Mouse (Mus musculus): Measurements from ENCODE around the gene Rbm18. TPM values are rescaled to one million over a fixed set of nuclear protein-coding genes. Genes with fewer than 3 reads are reported as not detected.
A peak's percentile ranks its signal among the peaks of the same experiment; 100 is the strongest.

The Rbm18 gene
- polyA plus RNA-seq, 1 experiment from 2014 or later = 78.7 TPM

GRCm38 (mm10) chr2:36090853-36091741, 45.5 kb downstream of the Rbm18 start:
- peak overlapping the region; percentile 38 for H3K4me3 ChIP-seq (ENCODE audit: low read depth, low read length)
- H3K27ac ChIP-seq (ENCODE audit: low read length) = no peak overlapping the region
- no peaks in the 10 kb centered on the region for H3K4me1 ChIP-seq (ENCODE audit: control insufficient read depth, insufficient read depth, low read length)
- peak; percentile 84 for ATAC-seq (ENCODE audit: insufficient number of reproducible peaks, insufficient read depth, low FRiP score, low read depth)
- no peak overlapping the region for H3K9ac ChIP-seq (replicated peaks; ENCODE audit: low read depth, low read length)
- 2% methylated on average over 70 of the region's 70 CpGs for WGBS
- no peaks in the 10 kb centered on the region for H3K36me3 ChIP-seq (ENCODE audit: control insufficient read depth, insufficient read depth, low read length)
- H3K9me3 ChIP-seq (ENCODE audit: control insufficient read depth, low read depth, low read length) = no peaks in the 10 kb centered on the region
- H3K4me2 ChIP-seq (replicated peaks; ENCODE audit: low read depth, low read length) = peak overlapping the region; percentile 76
- H3K27me3 ChIP-seq (ENCODE audit: control insufficient read depth, insufficient read depth, low read length) = peaks cover 66% of the 10 kb centered on the region

GRCm38 (mm10) chr2:36089190-36089589, 47.4 kb downstream of the Rbm18 start:
- ATAC-seq (ENCODE audit: insufficient number of reproducible peaks, insufficient read depth, low FRiP score, low read depth) = no peak
- 51% methylated on average over 3 of the region's 3 CpGs for WGBS

GRCm38 (mm10) chr2:36085041-36085440, 51.5 kb downstream of the Rbm18 start:
- H3K9me3 ChIP-seq (ENCODE audit: control insufficient read depth, low read depth, low read length) = no peaks in the 10 kb centered on the region
- WGBS = 92% methylated on average over 1 of the region's 1 CpGs

More at GRCm38 (mm10) chr2:36089190-36089589, 47.4 kb downstream of the Rbm18 start:
- Histone ChIP-seq H3K27me3 (ENCODE audit: control insufficient read depth, insufficient read depth, low read length) (peaks cover 47% of the 10 kb centered on the region), H3K4me1 (ENCODE audit: control insufficient read depth, insufficient read depth, low read length) (no peaks in the 10 kb centered on the region), H3K4me3 (ENCODE audit: low read depth, low read length) (no peak overlapping the region), H3K9ac (replicated peaks; ENCODE audit: low read depth, low read length) (no peak overlapping the region), H3K9me3 (ENCODE audit: control insufficient read depth, low read depth, low read length) (no peaks in the 10 kb centered on the region), H3K36me3 (ENCODE audit: control insufficient read depth, insufficient read depth, low read length) (no peaks in the 10 kb centered on the region), H3K27ac (ENCODE audit: low read length) (no peak overlapping the region), H3K4me2 (replicated peaks; ENCODE audit: low read depth, low read length) (no peak overlapping the region)

GRCm38 (mm10) chr2:36082802-36083580, 53.6 kb downstream of the Rbm18 start:
- Histone ChIP-seq H3K9me3 (ENCODE audit: control insufficient read depth, low read depth, low read length) (no peaks in the 10 kb centered on the region), H3K4me2 (replicated peaks; ENCODE audit: low read depth, low read length) (no peak overlapping the region), H3K27me3 (ENCODE audit: control insufficient read depth, insufficient read depth, low read length) (peaks cover 8% of the 10 kb centered on the region), H3K27ac (ENCODE audit: low read length) (no peak overlapping the region), H3K4me1 (ENCODE audit: control insufficient read depth, insufficient read depth, low read length) (peaks cover 7% of the 10 kb centered on the region; the same call in 1 of the 2 replicates), H3K4me3 (ENCODE audit: low read depth, low read length) (no peak overlapping the region), H3K9ac (replicated peaks; ENCODE audit: low read depth, low read length) (no peak overlapping the region), H3K36me3 (ENCODE audit: control insufficient read depth, insufficient read depth, low read length) (no peaks in the 10 kb centered on the region)
- WGBS = 85% methylated on average over 9 of the region's 9 CpGs
- no peak for ATAC-seq (ENCODE audit: insufficient number of reproducible peaks, insufficient read depth, low FRiP score, low read depth)

More at GRCm38 (mm10) chr2:36085041-36085440, 51.5 kb downstream of the Rbm18 start:
- ATAC-seq (ENCODE audit: insufficient number of reproducible peaks, insufficient read depth, low FRiP score, low read depth) = no peak
- Histone ChIP-seq H3K4me1 (ENCODE audit: control insufficient read depth, insufficient read depth, low read length) (peaks cover 7% of the 10 kb centered on the region; the same call in 1 of the 2 replicates), H3K4me2 (replicated peaks; ENCODE audit: low read depth, low read length) (no peak overlapping the region), H3K27ac (ENCODE audit: low read length) (no peak overlapping the region), H3K36me3 (ENCODE audit: control insufficient read depth, insufficient read depth, low read length) (no peaks in the 10 kb centered on the region), H3K4me3 (ENCODE audit: low read depth, low read length) (no peak overlapping the region), H3K27me3 (ENCODE audit: control insufficient read depth, insufficient read depth, low read length) (peaks cover 18% of the 10 kb centered on the region), H3K9ac (replicated peaks; ENCODE audit: low read depth, low read length) (no peak overlapping the region)

- Histone ChIP-seq H3K4me3 (ENCODE audit: low read depth, low read length) (no peak overlapping the region), H3K4me2 (replicated peaks; ENCODE audit: low read depth, low read length) (no peak overlapping the region), H3K36me3 (ENCODE audit: control insufficient read depth, insufficient read depth, low read length) (no peaks in the 10 kb centered on the region), H3K27ac (ENCODE audit: low read length) (no peak overlapping the region), H3K27me3 (ENCODE audit: control insufficient read depth, insufficient read depth, low read length) (no peaks in the 10 kb centered on the region), H3K9ac (replicated peaks; ENCODE audit: low read depth, low read length) (no peak overlapping the region), H3K4me1 (ENCODE audit: control insufficient read depth, insufficient read depth, low read length) (peaks cover 10% of the 10 kb centered on the region; the same call in 1 of the 2 replicates), H3K9me3 (ENCODE audit: control insufficient read depth, low read depth, low read length) (no peaks in the 10 kb centered on the region)
- ATAC-seq (ENCODE audit: insufficient number of reproducible peaks, insufficient read depth, low FRiP score, low read depth) = 0 out of 2 replicates have a peak, but pooled peaks have one; percentile 56
- 8% methylated on average over 9 of the region's 9 CpGs for WGBS
These were observed 55.1 kb downstream of the Rbm18 start for GRCm38 (mm10) chr2:36081446-36081845.

GRCm38 (mm10) chr2:36077160-36077761, 59.3 kb downstream of the Rbm18 start:
- Histone ChIP-seq H3K36me3 (ENCODE audit: control insufficient read depth, insufficient read depth, low read length) (no peaks in the 10 kb centered on the region), H3K4me1 (ENCODE audit: control insufficient read depth, insufficient read depth, low read length) (peaks cover 10% of the 10 kb centered on the region; the same call in 1 of the 2 replicates), H3K4me3 (ENCODE audit: low read depth, low read length) (no peak overlapping the region), H3K9ac (replicated peaks; ENCODE audit: low read depth, low read length) (no peak overlapping the region), H3K27ac (ENCODE audit: low read length) (no peak overlapping the region), H3K4me2 (replicated peaks; ENCODE audit: low read depth, low read length) (no peak overlapping the region), H3K27me3 (ENCODE audit: control insufficient read depth, insufficient read depth, low read length) (no peaks in the 10 kb centered on the region), H3K9me3 (ENCODE audit: control insufficient read depth, low read depth, low read length) (no peaks in the 10 kb centered on the region)
- 13% methylated on average over 11 of the region's 11 CpGs for WGBS
- no peak; the same call in 1 of the 2 replicates for ATAC-seq (ENCODE audit: insufficient number of reproducible peaks, insufficient read depth, low FRiP score, low read depth)

- H3K4me2 ChIP-seq (replicated peaks; ENCODE audit: low read depth, low read length) = no peak overlapping the region
- H3K4me1 ChIP-seq (ENCODE audit: control insufficient read depth, insufficient read depth, low read length) = 0 out of 2 replicates have a peak, but pooled peaks cover 3% of the 10 kb centered on the region
- ATAC-seq (ENCODE audit: insufficient number of reproducible peaks, insufficient read depth, low FRiP score, low read depth) = no peak
- no peak overlapping the region for H3K4me3 ChIP-seq (ENCODE audit: low read depth, low read length)
- H3K27ac ChIP-seq (ENCODE audit: low read length) = no peak overlapping the region
- no peak overlapping the region for H3K9ac ChIP-seq (replicated peaks; ENCODE audit: low read depth, low read length)
- no peaks in the 10 kb centered on the region for H3K9me3 ChIP-seq (ENCODE audit: control insufficient read depth, low read depth, low read length)
- H3K36me3 ChIP-seq (ENCODE audit: control insufficient read depth, insufficient read depth, low read length) = no peaks in the 10 kb centered on the region
- H3K27me3 ChIP-seq (ENCODE audit: control insufficient read depth, insufficient read depth, low read length) = no peaks in the 10 kb centered on the region
- 89% methylated on average over 5 of the region's 5 CpGs for WGBS
These were observed 61.4 kb downstream of the Rbm18 start for GRCm38 (mm10) chr2:36075210-36075609.

- Histone ChIP-seq H3K4me1 (ENCODE audit: control insufficient read depth, insufficient read depth, low read length) (0 out of 2 replicates have a peak, but pooled peaks cover 3% of the 10 kb centered on the region), H3K4me3 (ENCODE audit: low read depth, low read length) (no peak overlapping the region), H3K27ac (ENCODE audit: low read length) (no peak overlapping the region), H3K9me3 (ENCODE audit: control insufficient read depth, low read depth, low read length) (no peaks in the 10 kb centered on the region), H3K36me3 (ENCODE audit: control insufficient read depth, insufficient read depth, low read length) (no peaks in the 10 kb centered on the region), H3K4me2 (replicated peaks; ENCODE audit: low read depth, low read length) (no peak overlapping the region), H3K9ac (replicated peaks; ENCODE audit: low read depth, low read length) (no peak overlapping the region), H3K27me3 (ENCODE audit: control insufficient read depth, insufficient read depth, low read length) (no peaks in the 10 kb centered on the region)
- WGBS = 57% methylated on average over 3 of the region's 3 CpGs
- 0 out of 2 replicates have a peak, but pooled peaks have one; percentile 7 for ATAC-seq (ENCODE audit: insufficient number of reproducible peaks, insufficient read depth, low FRiP score, low read depth)
These were observed 62.8 kb downstream of the Rbm18 start for GRCm38 (mm10) chr2:36073781-36074180.
